ENCODE assay signal across 8 mouse cellular contexts in the genomic region with DNA sequence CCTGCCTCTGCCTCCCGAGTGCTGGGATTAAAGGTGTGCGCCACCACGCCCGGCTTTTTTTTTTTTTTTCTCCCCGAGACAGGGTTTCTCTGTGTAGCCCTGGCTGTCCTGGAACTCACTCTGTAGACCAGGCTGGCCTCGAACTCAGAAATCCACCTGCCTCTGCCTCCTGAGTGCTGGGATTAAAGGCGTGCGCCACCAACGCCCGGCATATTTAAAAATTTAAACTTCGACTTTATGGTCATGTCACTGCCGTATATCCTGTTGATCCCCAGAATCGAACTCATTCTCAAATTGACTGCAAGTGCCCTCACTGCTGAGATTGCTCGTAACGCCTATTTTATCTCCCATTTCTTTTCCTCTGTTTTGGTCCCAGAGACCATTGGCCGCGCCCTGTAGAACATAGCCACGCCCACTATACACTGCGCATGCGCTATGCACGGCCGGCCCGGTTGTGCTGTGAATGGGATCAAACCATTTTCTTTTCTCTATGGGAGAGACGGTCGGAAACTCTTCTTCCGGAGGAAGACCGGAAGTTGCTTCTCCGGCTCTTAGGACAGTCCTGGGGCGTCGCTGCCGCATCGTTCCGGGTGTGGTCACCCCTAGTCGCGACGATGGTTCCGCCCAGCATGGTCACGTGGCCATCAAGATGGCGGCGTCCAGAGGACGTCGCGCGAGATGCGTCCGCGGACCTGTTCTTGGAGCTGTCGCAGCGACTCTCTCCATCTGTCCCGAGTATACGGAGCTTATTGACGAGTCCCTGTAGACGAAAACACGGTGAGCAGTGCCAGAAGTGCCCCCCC. TPM values are rescaled to one million over a fixed set of nuclear protein-coding genes. Genes with fewer than 3 reads are reported as not detected.
DNase-seq lines count a peak whose midpoint lies in the region; ATAC-seq lines count a peak whose summit lies in the region.

A gene (plus strand): TSS at position 627 of the 803 bp plus-strand sequence.
A gene (plus strand): TSS at position 665 of the 803 bp plus-strand sequence.

- WGBS in hindbrain, embryonic 12.5 days = 9% methylated on average over 54 of the region's 54 CpGs

- peak within 1 kb of the TSS; percentile 87 for H3K4me2 ChIP-seq in hindbrain, embryonic 12.5 days (replicated peaks)

- no peaks in the 10 kb centered on the region for H3K9me3 ChIP-seq in hindbrain, embryonic 12.5 days (replicated peaks)

- peak within 1 kb of the TSS; percentile 91 for H3K4me3 ChIP-seq in hindbrain, embryonic 12.5 days

- peaks cover 32% of the 10 kb centered on the region for H3K36me3 ChIP-seq in hindbrain, embryonic 12.5 days

- H3K27me3 ChIP-seq in hindbrain, embryonic 12.5 days = no peaks in the 10 kb centered on the region

- peak; percentile 94 for ATAC-seq in hindbrain, embryonic 12.5 days (ENCODE audit: low FRiP score)

- peak within 1 kb of the TSS; percentile 79 for H3K9ac ChIP-seq in hindbrain, embryonic 12.5 days

- peak; percentile 100 for DNase-seq in NIH3T3 (ENCODE audit: low read depth)
- peak; percentile 100 for DNase-seq in cerebellum, postnatal 10 days
- peak; percentile 97 to 98 for DNase-seq in frontal cortex, postnatal 10 days (ENCODE audit: low spot score in 2 of 2)
- peak; percentile 98 to 99 for DNase-seq in layer of hippocampus, postnatal 14 days (ENCODE audit: low spot score in 2 of 2)
- DNase-seq in lung, postnatal 14 days = peak; percentile 100
- peak; percentile 98 for DNase-seq in retina, adult 2 months (ENCODE audit: low read depth, low spot score)
- DNase-seq in thymus, postnatal 36 days = peak; percentile 95 to 97

- peak within 1 kb of the TSS; percentile 77 for H3K27ac ChIP-seq in hindbrain, embryonic 12.5 days

- peaks cover 18% of the 10 kb centered on the region for H3K4me1 ChIP-seq in hindbrain, embryonic 12.5 days

RNA-seq across cellular contexts. Expression of the first gene that starts in this region (rescaled TPM):
- 62.7 and 67.5 TPM in 2 replicates for polyA plus RNA-seq in hindbrain, embryonic 12.5 days (2016; fragmentation: Nextera tagmentation; extraction: Ambion mirVana)
- 10 to 100 TPM; 73.7 to 74.3 TPM for total RNA-seq in layer of hippocampus, postnatal 14 days (2021)

RNA-seq across cellular contexts. Expression of the second gene that starts in this region (rescaled TPM):
- 5.7 and 5.9 TPM in 2 replicates for polyA plus RNA-seq in hindbrain, embryonic 12.5 days (2016; fragmentation: Nextera tagmentation; extraction: Ambion mirVana)
- 1 to 10 TPM; 3.1 to 4.5 TPM for total RNA-seq in layer of hippocampus, postnatal 14 days (2021)

Comparison
In these comparisons a context has a peak if more than half of its experiments do, and no peak if none do; other contexts are left out.
1. Peak in every context shown above with its lines: DNase-seq, ATAC-seq, H3K4me3 ChIP-seq and H3K27ac ChIP-seq.